Mouse (Mus musculus): ENCODE measurements around the gene Hils1.

Hils1 gene

DNA sequence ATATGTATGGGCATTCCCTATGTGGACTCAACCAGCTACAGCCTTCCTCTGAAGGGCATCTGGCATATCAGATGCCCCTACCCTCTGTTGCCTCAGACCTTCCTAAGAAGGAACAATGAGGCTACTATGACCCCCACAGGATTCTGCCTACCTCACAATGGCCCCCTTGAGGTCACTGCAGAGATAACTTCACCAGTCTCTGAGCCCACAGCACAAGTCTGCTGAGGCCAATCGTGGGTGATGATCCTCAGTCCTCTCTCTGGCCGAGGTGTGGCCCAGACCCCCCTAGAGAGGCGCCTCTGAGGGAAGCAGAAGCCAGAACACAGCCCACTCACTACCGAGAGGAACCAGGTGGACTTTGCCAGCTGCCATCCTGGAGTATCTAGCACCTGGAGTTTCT lies at the start of gene Hils1:
Gene Hils1 (plus strand): TSS at position 175 of the 400 bp plus-strand sequence.
- DNase-seq = no peak

DNA sequence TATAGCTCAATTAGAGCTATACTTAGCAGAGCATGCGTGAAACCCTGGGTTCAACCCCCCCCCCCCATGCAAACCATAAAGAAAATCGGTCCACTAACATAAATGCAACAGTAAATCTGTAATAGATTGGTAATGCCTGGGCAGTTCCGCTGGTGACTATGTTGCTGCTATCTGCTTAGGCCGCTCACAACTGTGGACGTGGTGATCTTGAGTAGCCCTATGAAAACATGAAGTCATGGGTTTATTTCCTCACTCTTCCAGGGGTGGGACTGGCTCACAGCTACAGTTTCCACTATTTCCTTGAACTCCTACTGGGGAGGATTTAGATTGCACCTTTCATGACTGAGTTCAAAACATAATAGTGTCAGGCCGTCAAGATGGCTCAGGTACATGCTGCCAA lies 49.7 kb upstream of the Hils1 start:
- DNase-seq = no peak

DNA sequence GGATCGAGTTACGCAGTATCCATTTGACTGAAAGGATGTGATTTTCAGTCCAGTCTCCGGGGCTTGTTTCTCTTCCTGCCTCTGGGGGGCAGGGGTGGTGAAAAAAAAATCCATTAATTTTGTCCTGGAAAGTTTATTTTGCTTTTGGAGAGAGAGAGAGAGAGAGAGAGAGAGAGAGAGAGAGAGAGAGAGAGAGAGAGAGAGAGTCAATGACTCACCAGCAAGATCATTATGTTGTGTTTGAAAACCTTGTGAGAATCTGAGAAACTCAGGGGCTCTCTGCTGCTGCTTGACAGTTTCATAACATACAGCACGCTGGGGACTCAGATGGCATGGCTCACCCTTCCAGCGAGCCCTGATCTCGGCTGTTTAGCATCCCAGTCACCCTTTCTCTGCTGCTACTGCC lies 46.4 kb upstream of the Hils1 start:
- no peak for DNase-seq

- DNase-seq = no peak
Measured at GRCm38 (mm10) chr11:94924977-94925376, 42.4 kb upstream of the Hils1 start.

- no peak for DNase-seq
Measured at GRCm38 (mm10) chr11:94926431-94926830, 41.0 kb upstream of the Hils1 start.

DNA sequence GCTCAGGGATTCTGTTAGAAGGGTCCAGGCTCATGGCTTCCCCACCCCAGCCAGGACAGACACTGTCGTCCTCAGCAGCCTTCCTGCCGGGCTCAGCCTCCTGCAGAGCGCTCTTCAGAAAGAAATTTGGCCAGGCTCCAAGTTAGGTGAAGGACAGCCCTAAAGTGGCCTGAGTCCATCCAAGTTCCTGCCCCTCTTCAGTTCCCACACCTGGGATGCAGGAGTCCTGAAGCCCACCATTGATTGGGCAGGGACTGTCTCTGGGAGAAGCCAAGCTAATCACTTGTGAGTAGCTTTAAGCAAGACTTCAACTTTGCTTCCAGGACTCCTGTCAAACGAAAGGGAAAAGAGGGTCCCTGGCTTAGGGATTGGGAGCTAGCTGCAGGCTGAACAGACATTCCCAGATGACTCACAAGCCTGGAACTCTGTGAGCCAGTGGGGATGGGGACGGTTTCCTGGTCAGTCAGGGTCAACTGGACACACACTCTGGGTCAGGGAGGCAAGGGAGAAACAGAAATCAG lies 39.6 kb upstream of the Hils1 start:
- no peak for DNase-seq

- DNase-seq = peak; percentile 25
Measured at GRCm38 (mm10) chr11:94928820-94929219, 38.6 kb upstream of the Hils1 start.

DNA sequence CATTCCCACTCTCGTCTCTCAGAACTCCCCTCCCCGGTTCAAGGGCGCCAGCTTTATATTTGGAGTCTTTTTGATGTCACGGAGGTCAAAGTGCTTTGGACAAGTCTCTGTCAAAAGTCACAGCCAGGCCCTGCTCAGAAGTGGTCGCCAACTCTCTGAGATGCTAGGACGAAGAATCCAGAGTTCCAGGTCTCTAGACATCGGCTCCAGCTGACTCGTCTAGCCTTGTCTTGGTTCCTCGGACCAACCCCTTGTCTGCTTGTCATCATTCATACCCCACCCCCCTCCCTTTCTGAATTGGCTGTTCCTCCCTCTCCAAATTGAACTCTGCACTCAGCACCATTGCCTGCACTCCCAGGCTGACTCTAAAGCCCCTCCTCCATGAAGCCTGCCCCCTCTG lies 37.8 kb upstream of the Hils1 start:
- no peak for DNase-seq

GRCm38 (mm10) chr11:94930151-94930550 lies 37.2 kb upstream of the Hils1 start:
- DNase-seq = no peak

- no peak for DNase-seq
Measured at GRCm38 (mm10) chr11:94933584-94933983, 33.8 kb upstream of the Hils1 start.

DNA sequence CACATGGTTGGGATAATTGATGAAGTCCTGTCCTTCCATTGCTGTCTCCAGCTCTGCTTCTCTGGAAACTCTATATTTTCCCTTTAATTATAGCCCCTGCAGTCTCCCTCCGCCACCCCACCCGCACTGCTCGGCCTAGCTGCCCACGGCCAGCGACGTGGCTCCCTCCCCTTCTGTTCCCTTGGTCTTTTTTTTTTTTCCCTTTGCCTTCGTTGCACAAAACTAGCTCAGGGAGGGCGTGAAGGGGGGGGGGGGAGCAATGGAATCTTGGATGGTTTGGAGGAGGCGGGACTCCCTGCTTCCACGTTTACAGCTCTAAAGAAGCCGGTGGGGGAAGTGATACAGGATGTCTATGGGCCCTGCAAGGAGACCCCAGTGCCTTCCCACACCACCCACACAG lies 32.9 kb upstream of the Hils1 start:
- DNase-seq = no peak

DNA sequence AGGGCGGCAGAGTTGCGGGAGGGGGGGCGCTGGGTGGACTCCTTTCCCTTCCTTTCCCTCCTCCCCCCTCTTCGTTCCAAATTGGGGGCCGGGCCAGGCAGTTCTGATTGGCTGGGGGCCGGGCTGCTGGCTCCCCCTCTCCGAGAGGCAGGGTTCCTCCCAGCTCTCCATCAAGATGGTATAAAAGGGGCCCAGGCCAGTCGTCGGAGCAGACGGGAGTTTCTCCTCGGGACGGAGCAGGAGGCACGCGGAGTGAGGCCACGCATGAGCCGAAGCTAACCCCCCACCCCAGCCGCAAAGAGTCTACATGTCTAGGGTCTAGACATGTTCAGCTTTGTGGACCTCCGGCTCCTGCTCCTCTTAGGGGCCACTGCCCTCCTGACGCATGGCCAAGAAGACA lies 31.3 kb upstream of the Hils1 start, which contains the start of gene Col1a1:
Gene Col1a1 (plus strand): TSS at position 180 of the 400 bp plus-strand sequence.
- DNase-seq = no peak

DNA sequence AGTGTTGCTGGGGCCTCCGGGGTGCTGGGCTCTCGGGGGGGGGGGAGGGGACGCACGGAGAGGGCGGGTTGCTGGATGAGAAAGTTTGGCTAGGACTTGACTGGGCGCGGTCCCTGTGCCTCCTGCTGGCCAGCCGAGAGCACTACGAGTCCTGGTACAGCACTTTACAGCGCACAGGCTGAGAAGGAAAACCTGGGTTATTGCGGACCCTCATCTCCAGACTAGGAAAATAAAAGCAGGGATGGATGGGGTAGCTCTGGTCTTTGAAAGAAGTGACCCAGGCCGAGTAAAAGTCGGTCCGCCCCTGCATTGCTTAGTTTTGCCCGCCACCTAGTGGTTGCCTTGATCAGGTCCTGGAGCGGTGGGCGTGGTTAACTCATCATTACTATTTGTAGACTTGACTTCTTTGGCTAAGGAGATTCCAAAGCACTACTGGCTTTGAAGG lies 30.5 kb upstream of the Hils1 start:
- DNase-seq = peak; percentile 83

DNA sequence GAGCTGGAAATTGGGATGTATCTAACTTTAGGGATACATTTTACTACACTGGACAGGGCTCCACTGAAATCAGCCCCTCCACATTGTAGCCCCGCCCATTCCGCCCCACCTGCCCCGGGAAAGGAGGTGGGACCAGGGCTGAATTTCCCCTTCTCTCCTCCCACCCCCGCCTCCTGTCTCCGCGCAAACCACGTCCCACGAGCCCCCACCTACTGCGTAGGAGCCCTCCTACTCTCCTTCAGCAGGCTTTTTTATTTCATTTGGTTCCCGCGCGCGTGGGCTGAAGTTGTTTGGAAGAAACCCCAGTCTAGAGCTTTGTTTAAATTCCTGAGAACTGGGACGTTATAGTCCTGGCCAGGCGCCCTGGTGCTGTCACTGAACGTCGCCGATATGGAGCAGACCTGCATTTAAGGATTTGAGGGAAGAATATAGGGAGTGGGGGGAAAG lies 30.0 kb upstream of the Hils1 start:
- no peak for DNase-seq

DNA sequence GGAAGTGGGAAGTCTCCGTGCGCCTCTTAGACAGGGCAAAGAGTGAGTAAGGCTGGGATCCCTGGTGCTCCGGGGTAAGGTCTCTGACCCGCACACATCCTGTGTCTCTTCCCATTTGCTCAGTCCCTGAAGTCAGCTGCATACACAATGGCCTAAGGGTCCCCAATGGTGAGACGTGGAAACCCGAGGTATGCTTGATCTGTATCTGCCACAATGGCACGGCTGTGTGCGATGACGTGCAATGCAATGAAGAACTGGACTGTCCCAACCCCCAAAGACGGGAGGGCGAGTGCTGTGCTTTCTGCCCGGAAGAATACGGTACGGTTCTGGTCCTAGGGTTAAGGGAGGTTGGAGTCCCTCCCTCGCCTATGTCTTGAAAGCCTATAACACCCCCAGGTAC lies 29.6 kb upstream of the Hils1 start:
- DNase-seq = no peak

DNA sequence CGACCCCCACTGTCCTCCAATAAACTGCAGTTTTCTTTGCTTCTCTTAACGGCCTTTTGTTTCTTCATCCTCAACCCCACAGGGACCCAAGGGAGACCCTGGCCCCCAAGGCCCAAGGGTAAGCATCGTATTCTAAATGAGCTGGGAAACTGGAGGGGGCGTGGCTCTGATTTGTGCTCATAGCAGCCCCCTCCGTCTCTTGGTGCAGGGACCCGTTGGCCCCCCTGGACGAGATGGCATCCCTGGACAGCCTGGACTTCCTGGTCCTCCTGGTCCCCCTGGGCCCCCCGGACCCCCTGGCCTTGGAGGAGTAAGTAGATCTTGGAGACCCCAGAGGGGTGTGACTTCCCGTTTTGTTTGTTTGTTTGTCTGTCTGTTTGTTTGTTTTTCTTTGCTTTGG lies 29.1 kb upstream of the Hils1 start:
- no peak for DNase-seq

DNA sequence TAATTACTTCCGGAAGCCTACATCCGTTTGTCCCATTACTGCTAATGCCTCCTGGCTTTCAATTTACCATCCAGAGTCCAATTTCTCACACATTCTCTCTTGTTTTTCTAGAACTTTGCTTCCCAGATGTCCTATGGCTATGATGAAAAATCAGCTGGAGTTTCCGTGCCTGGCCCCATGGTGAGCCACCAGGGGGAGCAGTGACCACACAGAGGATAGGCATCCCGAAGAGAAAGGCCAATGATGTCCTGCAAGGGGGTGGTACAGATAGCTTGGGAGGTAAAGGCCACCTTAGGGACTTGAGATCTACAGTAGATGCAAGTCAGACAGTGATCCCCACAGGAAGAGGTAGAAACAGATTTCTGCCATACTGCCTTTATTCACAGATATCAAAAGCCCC lies 28.1 kb upstream of the Hils1 start:
- peak; percentile 64 for DNase-seq

GRCm38 (mm10) chr11:94941121-94941520 lies 26.3 kb upstream of the Hils1 start:
- no peak for DNase-seq

DNA sequence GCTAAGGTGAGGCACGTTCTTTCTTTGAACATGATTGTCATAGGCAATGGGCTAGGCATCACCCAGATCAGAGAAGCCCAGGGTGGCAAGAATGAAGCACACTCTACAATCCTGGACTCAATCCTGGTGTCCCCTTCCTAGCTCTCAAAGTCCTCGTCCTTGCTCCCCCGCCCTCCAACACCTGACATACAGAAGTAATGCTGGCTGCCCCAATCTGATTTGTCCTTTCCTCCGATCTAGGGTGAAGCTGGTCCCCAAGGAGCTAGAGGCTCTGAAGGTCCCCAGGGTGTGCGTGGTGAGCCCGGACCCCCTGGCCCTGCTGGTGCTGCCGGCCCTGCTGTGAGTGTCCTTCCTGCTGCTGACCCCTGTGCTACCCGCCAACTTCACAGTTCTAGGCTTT lies 25.6 kb upstream of the Hils1 start:
- no peak for DNase-seq

GRCm38 (mm10) chr11:94942282-94943023 lies 24.9 kb upstream of the Hils1 start:
- peak; percentile 63 for DNase-seq

GRCm38 (mm10) chr11:94943054-94943453 lies 24.3 kb upstream of the Hils1 start:
- DNase-seq = no peak

- DNase-seq = peak; percentile 28
Measured at GRCm38 (mm10) chr11:94944295-94944694, 23.1 kb upstream of the Hils1 start.

DNA sequence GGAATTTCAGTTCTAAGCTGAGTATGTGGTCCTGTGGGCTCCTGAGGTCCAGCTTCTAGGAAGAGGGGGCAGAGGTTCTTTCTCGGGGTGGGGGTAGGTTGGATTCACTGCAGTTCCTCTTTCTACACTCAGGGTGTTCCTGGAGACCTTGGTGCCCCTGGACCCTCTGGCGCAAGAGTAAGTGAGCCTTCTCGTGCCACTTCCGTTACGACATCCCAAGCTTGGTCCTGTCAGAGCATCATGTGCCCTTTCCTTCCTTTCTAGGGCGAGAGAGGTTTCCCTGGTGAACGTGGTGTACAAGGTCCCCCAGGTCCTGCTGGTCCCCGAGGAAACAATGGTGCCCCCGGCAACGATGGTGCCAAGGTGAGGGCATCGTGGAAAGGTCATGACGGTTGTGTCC lies 22.2 kb upstream of the Hils1 start:
- DNase-seq = no peak

GRCm38 (mm10) chr11:94952169-94952568 lies 15.2 kb upstream of the Hils1 start:
- no peak for DNase-seq

DNA sequence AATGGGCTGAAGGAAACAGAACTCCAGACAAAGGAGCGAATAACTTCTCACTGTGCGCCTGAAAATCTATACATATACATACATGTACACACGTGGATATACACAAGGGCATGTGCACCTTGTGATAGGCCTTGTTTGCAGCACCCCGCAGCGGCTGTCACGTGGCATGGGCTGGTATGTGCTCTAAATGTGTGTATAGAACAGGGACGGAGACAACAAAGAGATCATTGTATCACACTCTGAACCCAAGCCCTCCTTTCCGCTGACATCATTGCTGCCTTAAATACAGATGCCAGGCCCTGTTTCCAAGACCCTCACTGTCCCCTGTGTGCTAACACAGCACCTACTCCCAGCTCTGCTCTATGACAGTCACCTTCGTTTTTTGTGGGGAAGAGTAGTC lies 12.3 kb upstream of the Hils1 start:
- no peak for DNase-seq
